Mouse (Mus musculus): ENCODE measurements around the gene Ppp1ca.

Ppp1ca gene

GRCm38 (mm10) chr19:4208563-4208962 is 16.7 kb downstream of the Ppp1ca start:
- TF ChIP-seq GATA4 (IDR thresholded peaks at IDR 0.05; ENCODE audit: insufficient replicate concordance, low read length), result no peak

- no peak for TF ChIP-seq GATA4 (IDR thresholded peaks at IDR 0.05; ENCODE audit: insufficient replicate concordance, low read length)
Measured at GRCm38 (mm10) chr19:4211891-4212588, 20.2 kb downstream of the Ppp1ca start.

GRCm38 (mm10) chr19:4213524-4213974 is 21.7 kb downstream of the Ppp1ca start:
- TF ChIP-seq GATA4 (IDR thresholded peaks at IDR 0.05; ENCODE audit: insufficient replicate concordance, low read length), result no peak

- TF ChIP-seq GATA4 (IDR thresholded peaks at IDR 0.05; ENCODE audit: insufficient replicate concordance, low read length), result no peak
Measured at GRCm38 (mm10) chr19:4214071-4214770, 22.4 kb downstream of the Ppp1ca start, which contains the start of the genes Clcf1 and AC109138.7. Gene Clcf1 (plus strand): TSS chr19:4214238. Gene AC109138.7 (plus strand): TSS chr19:4214357.

- no peak for TF ChIP-seq GATA4 (IDR thresholded peaks at IDR 0.05; ENCODE audit: insufficient replicate concordance, low read length)
Measured at GRCm38 (mm10) chr19:4214771-4215450, 23.0 kb downstream of the Ppp1ca start.

- no peak for TF ChIP-seq GATA4 (IDR thresholded peaks at IDR 0.05; ENCODE audit: insufficient replicate concordance, low read length)
Measured at GRCm38 (mm10) chr19:4215451-4215840, 23.6 kb downstream of the Ppp1ca start.

GRCm38 (mm10) chr19:4216041-4216685 is 24.3 kb downstream of the Ppp1ca start:
- TF ChIP-seq GATA4 (IDR thresholded peaks at IDR 0.05; ENCODE audit: insufficient replicate concordance, low read length), result no peak

GRCm38 (mm10) chr19:4217140-4217539 is 25.3 kb downstream of the Ppp1ca start:
- TF ChIP-seq GATA4 (IDR thresholded peaks at IDR 0.05; ENCODE audit: insufficient replicate concordance, low read length), result no peak

- TF ChIP-seq GATA4 (IDR thresholded peaks at IDR 0.05; ENCODE audit: insufficient replicate concordance, low read length), result no peak
Measured at GRCm38 (mm10) chr19:4217855-4218254, 26.0 kb downstream of the Ppp1ca start.

- TF ChIP-seq GATA4 (IDR thresholded peaks at IDR 0.05; ENCODE audit: insufficient replicate concordance, low read length), result no peak
Measured at GRCm38 (mm10) chr19:4218293-4218692, 26.4 kb downstream of the Ppp1ca start.

- TF ChIP-seq GATA4 (IDR thresholded peaks at IDR 0.05; ENCODE audit: insufficient replicate concordance, low read length), result no peak
Measured at GRCm38 (mm10) chr19:4218784-4219183, 26.9 kb downstream of the Ppp1ca start.

- TF ChIP-seq GATA4 (IDR thresholded peaks at IDR 0.05; ENCODE audit: insufficient replicate concordance, low read length), result no peak
Measured at GRCm38 (mm10) chr19:4219943-4220342, 28.1 kb downstream of the Ppp1ca start.

- no peak for TF ChIP-seq GATA4 (IDR thresholded peaks at IDR 0.05; ENCODE audit: insufficient replicate concordance, low read length)
Measured at GRCm38 (mm10) chr19:4220416-4220815, 28.6 kb downstream of the Ppp1ca start.

- TF ChIP-seq GATA4 (IDR thresholded peaks at IDR 0.05; ENCODE audit: insufficient replicate concordance, low read length), result no peak
Measured at GRCm38 (mm10) chr19:4220957-4221743, 29.3 kb downstream of the Ppp1ca start.
